Mouse (Mus musculus) gastrocnemius, adult 2 months (tissue): ENCODE measurements around the gene Spaca3. TPM values are rescaled to one million over a fixed set of nuclear protein-coding genes. Genes with fewer than 3 reads are reported as not detected.

Experiments
- DNase-seq: peaks from one replicate; pipeline ENCODE4 v3.0.0; 2022
- H3K27ac ChIP-seq: fragments of 200-600 bp; 2 replicates; pipeline ENCODE4 v1.8.1; 2022; ENCODE audit warnings: mild to moderate bottlenecking
- H3K4me3 ChIP-seq: fragments of 200-600 bp; 2 replicates; pipeline ENCODE4 v1.8.1; 2022; ENCODE audit warnings: mild to moderate bottlenecking, moderate library complexity
- CTCF ChIP-seq: fragments of 200-600 bp; IDR thresholded peaks from 2 replicates; pipeline ENCODE4 v1.8.1; 2022; ENCODE audit warnings: antibody characterized with exemption, mild to moderate bottlenecking, moderate library complexity
- intact Hi-C: fragments of 180-260 bp; cut with DNase I; formaldehyde crosslinking; loops from one replicate; pipeline ENCODE4 v1.15.1; 2025
- long read RNA-seq, 2 experiments: library from polyadenylated mRNA; stranded (forward); transcript quantifications; one replicate each; pipeline ENCODE4 v2.0.0; 2021
- total RNA-seq, 2 experiments: library from RNA; stranded (reverse); gene quantifications; 2 replicates each; pipeline ENCODE4 v1.2.3; 2021

Spaca3 gene
- total RNA-seq = not detected
- long read RNA-seq, experiment 1 = 0 reads
- long read RNA-seq, experiment 2 = 0 reads

GRCm38 (mm10) chr11:80858065-80858464 is at the start of gene Spaca3:
Spaca3 (plus strand) TSS chr11:80858365.
- no peak for TF ChIP-seq CTCF
- intact Hi-C loops = no loop called here
- no peak for DNase-seq

GRCm38 (mm10) chr11:80808551-80809070 is 49.6 kb upstream of the Spaca3 start:
- Histone ChIP-seq H3K27ac (no peak overlapping the region), H3K4me3 (no peak overlapping the region)
- intact Hi-C loops = no loop called here
- DNase-seq = no peak
- TF ChIP-seq CTCF = peak; percentile 3; the same call in 1 of the 2 replicates

More at GRCm38 (mm10) chr11:80858065-80858464, at the start of gene Spaca3:
- Histone ChIP-seq H3K4me3 (no peak within 1 kb of the TSS), H3K27ac (no peak within 1 kb of the TSS)

GRCm38 (mm10) chr11:80809666-80809992 is 48.5 kb upstream of the Spaca3 start:
- TF ChIP-seq CTCF = no peak

GRCm38 (mm10) chr11:80809993-80810821 is 48.0 kb upstream of the Spaca3 start, which contains the start of gene Tmem98:
Tmem98 (plus strand) TSS chr11:80810175.
- Histone ChIP-seq H3K27ac (peak within 1 kb of the TSS; percentile 70), H3K4me3 (peak within 1 kb of the TSS; percentile 80)
- intact Hi-C loops = loop anchor here (10.0 kb wide), 1 partner anchor 115 kb away; no protein-coding TSS in a partner anchor
- TF ChIP-seq CTCF = no peak
- DNase-seq = peak; percentile 42

More at GRCm38 (mm10) chr11:80809666-80809992, 48.5 kb upstream of the Spaca3 start:
- intact Hi-C loops = no loop called here
- Histone ChIP-seq H3K4me3 (peak overlapping the region; percentile 80), H3K27ac (peak overlapping the region; percentile 70; the same call in 1 of the 2 replicates)
- no peak for DNase-seq

GRCm38 (mm10) chr11:80811156-80811555 is 47.0 kb upstream of the Spaca3 start:
- no peak for TF ChIP-seq CTCF
- intact Hi-C loops = loop anchor here (10.0 kb wide), 1 partner anchor 116 kb away; no protein-coding TSS in a partner anchor
- Histone ChIP-seq H3K4me3 (peak overlapping the region; percentile 80), H3K27ac (no peak overlapping the region)
- no peak for DNase-seq

DNA sequence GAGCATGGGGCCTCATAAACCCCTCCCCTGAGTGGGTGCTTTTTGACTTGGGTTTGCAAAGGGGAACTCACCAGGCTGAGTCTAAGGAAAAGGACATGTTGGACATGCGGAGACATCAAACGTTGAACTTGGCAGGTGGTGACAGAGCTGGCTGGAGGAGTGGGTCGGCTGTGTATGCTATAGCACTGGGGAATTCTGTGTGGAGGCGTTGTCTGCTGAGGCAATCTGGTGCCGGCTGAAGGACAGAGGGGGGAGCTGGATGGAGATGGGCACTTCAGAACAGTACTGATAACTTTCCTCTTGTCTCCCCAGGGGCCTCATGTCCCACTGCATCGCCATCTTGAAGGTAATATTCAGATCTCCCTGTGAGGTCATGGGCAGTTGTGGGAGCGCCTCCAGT is 42.8 kb upstream of the Spaca3 start:
- intact Hi-C loops = loop anchor here (5.0 to 10.0 kb wide), 2 partner anchors 33 to 121 kb away; partner anchors contain the start of gene Myo1d
- no peak overlapping the region for H3K4me3 ChIP-seq
- DNase-seq = no peak
- TF ChIP-seq CTCF = no peak
- H3K27ac ChIP-seq = no peak overlapping the region

GRCm38 (mm10) chr11:80818060-80818697 is 40.0 kb upstream of the Spaca3 start:
- no peak overlapping the region for H3K4me3 ChIP-seq
- intact Hi-C loops = loop anchor here (5.0 to 10.0 kb wide), 2 partner anchors 36 to 123 kb away; partner anchors contain the start of gene Myo1d
- TF ChIP-seq CTCF = peak; percentile 82
- DNase-seq = peak; percentile 61
- H3K27ac ChIP-seq = peak overlapping the region; percentile 40; the same call in 1 of the 2 replicates

- TF ChIP-seq CTCF = no peak
- no peak overlapping the region for H3K27ac ChIP-seq
- intact Hi-C loops = no loop called here
- no peak overlapping the region for H3K4me3 ChIP-seq
- no peak for DNase-seq
Measured at GRCm38 (mm10) chr11:80820085-80820484, 38.1 kb upstream of the Spaca3 start.

- intact Hi-C loops = no loop called here
- Histone ChIP-seq H3K4me3 (peak overlapping the region; percentile 50), H3K27ac (peak overlapping the region; percentile 68)
- TF ChIP-seq CTCF = peak; percentile 35
- peak; percentile 20 for DNase-seq
Measured at GRCm38 (mm10) chr11:80821296-80821695, 36.9 kb upstream of the Spaca3 start.

DNA sequence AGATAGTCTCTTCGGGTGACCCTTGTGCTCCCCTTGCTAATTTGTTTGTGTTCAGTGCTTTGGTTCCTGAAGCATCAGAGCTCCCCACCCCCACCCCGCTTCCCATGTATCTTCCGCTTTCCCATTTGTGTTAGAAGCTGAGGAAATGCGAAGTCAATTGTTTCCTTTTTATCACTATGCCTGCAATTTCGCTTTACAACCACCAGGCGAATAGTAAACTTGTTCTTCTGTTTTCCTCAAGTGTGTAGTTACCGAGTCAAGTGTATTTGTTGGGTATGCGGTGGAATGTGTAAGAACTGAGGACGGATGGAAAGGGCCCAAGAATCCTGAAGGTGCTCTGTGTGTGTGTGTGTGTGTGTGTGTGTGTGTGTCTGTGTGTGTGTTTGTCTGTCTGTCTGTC is 36.4 kb upstream of the Spaca3 start:
- no peak for DNase-seq
- Histone ChIP-seq H3K4me3 (peak overlapping the region; percentile 50), H3K27ac (peak overlapping the region; percentile 68)
- 0 out of 2 replicates have a peak, but pooled peaks have one; percentile 19 for TF ChIP-seq CTCF
- intact Hi-C loops = no loop called here

DNA sequence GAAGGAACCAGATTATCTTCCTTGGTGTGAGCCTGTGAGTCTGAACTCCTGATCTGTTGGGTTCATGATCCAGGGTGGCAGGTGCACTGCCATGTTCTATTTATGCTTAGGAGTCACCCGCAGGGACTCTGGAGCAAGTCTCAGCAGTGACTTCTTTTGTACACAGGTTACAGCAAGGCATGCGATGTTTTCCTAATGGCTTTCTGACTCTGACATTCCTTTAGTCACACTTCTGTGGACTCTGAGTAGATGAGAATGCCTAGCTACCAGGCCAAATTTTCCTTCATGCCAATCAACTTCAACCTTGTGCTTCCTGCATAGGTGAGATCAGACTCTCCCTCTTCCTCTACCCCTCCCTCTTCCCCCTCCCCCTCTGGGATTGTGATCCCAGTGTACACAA is 22.8 kb upstream of the Spaca3 start:
- DNase-seq = no peak
- TF ChIP-seq CTCF = no peak
- Histone ChIP-seq H3K27ac (no peak overlapping the region), H3K4me3 (no peak overlapping the region)
- intact Hi-C loops = no loop called here

- Histone ChIP-seq H3K4me3 (no peak overlapping the region), H3K27ac (no peak overlapping the region)
- TF ChIP-seq CTCF = no peak
- intact Hi-C loops = no loop called here
- no peak for DNase-seq
Measured at GRCm38 (mm10) chr11:80835841-80836240, 22.3 kb upstream of the Spaca3 start.

GRCm38 (mm10) chr11:80838724-80839123 is 19.4 kb upstream of the Spaca3 start:
- DNase-seq = no peak
- intact Hi-C loops = no loop called here
- Histone ChIP-seq H3K4me3 (no peak overlapping the region), H3K27ac (no peak overlapping the region)
- peak; percentile 6; the same call in 1 of the 2 replicates for TF ChIP-seq CTCF
